Mouse (Mus musculus) embryonic facial prominence, embryonic 11.5 days (tissue): ENCODE measurements around the gene Svip. TPM values are rescaled to one million over a fixed set of nuclear protein-coding genes. Genes with fewer than 3 reads are reported as not detected.

Source experiments
- ATAC-seq: fragments of 200-750 bp; cut with Nextera tagmentation; replicated peaks from 2 replicates; pipeline ENCODE4 v1.8.0; 2017; ENCODE audit warnings: low read depth; ENCODE audit not compliant: insufficient number of reproducible peaks, low FRiP score, low TSS enrichment
- DNase-seq: peaks from one replicate; pipeline ENCODE4 v3.0.0-alpha.2; 2015; ENCODE audit warnings: low spot score
- H3K27ac ChIP-seq: fragments of 300-500 bp; sonication (generic); replicated peaks from 2 replicates; pipeline ENCODE4 v1.5.1; 2014; ENCODE audit warnings: mild to moderate bottlenecking, low read depth, low read length, control low read depth
- H3K27me3 ChIP-seq: fragments of 300-500 bp; sonication (generic); 2 replicates; pipeline ENCODE4 v1.6.1; 2014; ENCODE audit warnings: mild to moderate bottlenecking, low read length, moderate library complexity, mixed read lengths; ENCODE audit not compliant: control insufficient read depth, insufficient read depth
- H3K36me3 ChIP-seq: fragments of 300-500 bp; sonication (generic); replicated peaks from 2 replicates; pipeline ENCODE4 v1.6.1; 2014; ENCODE audit warnings: low read depth, mild to moderate bottlenecking, low read length, moderate library complexity, mixed read lengths; ENCODE audit not compliant: control insufficient read depth, insufficient read depth
- H3K4me1 ChIP-seq: fragments of 300-500 bp; sonication (generic); 2 replicates; pipeline ENCODE4 v1.6.1; 2014; ENCODE audit warnings: low read length, mixed read lengths; ENCODE audit not compliant: control insufficient read depth, insufficient read depth
- H3K4me2 ChIP-seq: fragments of 300-500 bp; sonication (generic); 2 replicates; pipeline ENCODE4 v1.6.1; 2014; ENCODE audit warnings: low read depth, mild to moderate bottlenecking, control low read depth, low read length, moderate library complexity
- H3K4me3 ChIP-seq: fragments of 300-500 bp; sonication (generic); 2 replicates; pipeline ENCODE4 v1.5.1; 2014; ENCODE audit warnings: low read depth, low read length, control low read depth
- H3K9ac ChIP-seq: fragments of 300-500 bp; sonication (generic); replicated peaks from 2 replicates; pipeline ENCODE4 v1.6.1; 2014; ENCODE audit warnings: mild to moderate bottlenecking, control low read depth, low read length
- H3K9me3 ChIP-seq: fragments of 300-500 bp; sonication (generic); replicated peaks from 2 replicates; pipeline ENCODE4 v1.6.1; 2016; ENCODE audit warnings: mild to moderate bottlenecking, low read length, inconsistent platforms, mixed read lengths; ENCODE audit not compliant: control insufficient read depth
- WGBS: fragments of 180-500 bp; shearing (Covaris S2); extraction: QIAGEN DNeasy Blood & Tissue Kit; methylation state at CpG from one replicate; pipeline ENCODE4 v1.1.7; 2014; 5-methylcytosine and 5-hydroxymethylcytosine counted together
- polyA plus RNA-seq: library from polyadenylated mRNA; unstranded; fragments of >200 nt; fragmentation: Nextera tagmentation; extraction: Ambion mirVana; gene quantifications from 2 replicates; pipeline ENCODE4 v1.2.1, GENCODE M21; 2014

Gene Svip
- polyA plus RNA-seq, 1 experiment from 2014 or later: 11.1 TPM

- Histone ChIP-seq H3K9me3 (no peaks in the 10 kb centered on the region), H3K4me2 (no peak overlapping the region), H3K4me1 (no peaks in the 10 kb centered on the region), H3K27me3 (no peaks in the 10 kb centered on the region), H3K4me3 (no peak overlapping the region), H3K36me3 (no peaks in the 10 kb centered on the region), H3K27ac (no peak overlapping the region), H3K9ac (no peak overlapping the region)
- ATAC-seq (no peak), DNase-seq (no peak)
Observed at GRCm38 (mm10) chr7:51957766-51958165, 48.1 kb downstream of the Svip start.

- 51% methylated on average over 9 of the region's 9 CpGs for WGBS
- DNase-seq: peak; percentile 17
Observed at GRCm38 (mm10) chr7:51955424-51956041, 50.3 kb downstream of the Svip start.

More at GRCm38 (mm10) chr7:51955424-51956041, 50.3 kb downstream of the Svip start:
- Histone ChIP-seq H3K27ac (no peak overlapping the region), H3K9me3 (no peaks in the 10 kb centered on the region), H3K36me3 (no peaks in the 10 kb centered on the region), H3K9ac (no peak overlapping the region), H3K27me3 (no peaks in the 10 kb centered on the region), H3K4me2 (no peak overlapping the region), H3K4me1 (no peaks in the 10 kb centered on the region), H3K4me3 (no peak overlapping the region)
- ATAC-seq: peak; percentile 70

Other genes with a start within 250 kb of the Svip start
- gene Gas2, start 144.0 kb downstream of the Svip start, polyA plus RNA-seq: 51.2 and 60.9 TPM in 2 replicates
- gene Fancf, start 143.8 kb downstream of the Svip start, polyA plus RNA-seq: 15.1 and 16.8 TPM in 2 replicates
- gene 1700015G11Rik, start 9.7 kb upstream of the Svip start, polyA plus RNA-seq: not detected in 2 replicates